Mouse (Mus musculus): ENCODE measurements around the gene Nagpa.

DNA sequence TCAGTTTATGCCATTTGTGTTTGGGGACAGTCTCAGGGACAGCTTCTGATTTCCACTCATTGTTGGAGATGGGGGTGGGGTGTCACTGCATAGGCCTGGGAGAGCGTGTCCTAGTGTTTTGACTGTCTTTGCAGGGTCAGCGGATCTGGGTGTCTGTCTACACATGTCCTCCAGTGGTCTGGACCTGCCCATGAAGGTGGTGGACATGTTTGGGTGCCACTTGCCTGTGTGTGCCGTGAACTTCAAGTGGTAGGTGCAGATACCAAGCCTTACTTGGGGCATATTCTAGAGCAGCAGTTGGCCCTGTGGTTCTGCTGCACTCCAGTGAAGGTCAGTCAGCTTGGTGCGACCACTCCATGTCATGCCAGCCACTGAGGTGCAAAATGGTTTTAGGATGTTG, 38.5 kb upstream of the Nagpa start:
- TF ChIP-seq CTCF (IDR thresholded peaks at IDR 0.05; ENCODE audit: insufficient read depth, low read length), result no peak
- no peak for TF ChIP-seq POLR2A (IDR thresholded peaks at IDR 0.05; ENCODE audit: borderline replicate concordance, extremely low read depth, low read depth, low read length)

Measured in lung, adult 2 months (tissue).